Mouse (Mus musculus) erythroblast, embryonic 14.5 days (primary cell): Measurements from ENCODE around the gene Slc8b1.

Experiments
- GATA1 ChIP-seq: IDR thresholded peaks from 2 replicates; pipeline ENCODE4 v1.6.1; 2012; ENCODE audit warnings: low read length, inconsistent platforms, mixed read lengths
- TAL1 ChIP-seq: IDR thresholded peaks from 3 replicates; pipeline ENCODE4 v1.6.1; 2012; ENCODE audit warnings: low read length, inconsistent platforms, mixed read lengths

DNA sequence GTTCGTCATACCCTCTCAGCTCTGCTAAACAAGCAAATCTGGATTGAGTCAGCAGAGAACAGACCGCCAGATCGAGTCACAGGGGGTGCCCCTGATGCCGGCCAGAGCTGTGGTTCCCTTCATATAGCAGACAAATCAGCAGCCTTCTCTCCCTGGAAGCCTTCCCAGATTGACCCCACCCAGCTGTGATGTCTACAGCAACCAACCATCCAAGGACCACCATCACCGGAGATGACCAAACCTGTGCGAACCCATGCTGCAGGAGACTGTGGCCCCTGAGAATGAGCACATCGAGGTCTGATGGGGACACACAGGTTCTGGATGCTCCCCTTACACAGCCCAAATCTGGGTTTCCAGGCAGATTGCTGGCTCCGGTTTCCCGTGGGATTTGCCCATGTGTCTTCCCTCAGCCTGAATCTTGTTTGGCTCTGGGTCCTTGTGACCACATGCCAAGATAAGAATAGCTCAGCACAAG is 8.8 kb upstream of the Slc8b1 start:
- TF ChIP-seq TAL1 (no peak), GATA1 (no peak)
